Mouse (Mus musculus): Measurements from ENCODE around the gene Cfd. TPM values are rescaled to one million over a fixed set of nuclear protein-coding genes. Genes with fewer than 3 reads are reported as not detected.

Cfd gene
- polyA plus RNA-seq, 1 experiment, result not detected

DNA sequence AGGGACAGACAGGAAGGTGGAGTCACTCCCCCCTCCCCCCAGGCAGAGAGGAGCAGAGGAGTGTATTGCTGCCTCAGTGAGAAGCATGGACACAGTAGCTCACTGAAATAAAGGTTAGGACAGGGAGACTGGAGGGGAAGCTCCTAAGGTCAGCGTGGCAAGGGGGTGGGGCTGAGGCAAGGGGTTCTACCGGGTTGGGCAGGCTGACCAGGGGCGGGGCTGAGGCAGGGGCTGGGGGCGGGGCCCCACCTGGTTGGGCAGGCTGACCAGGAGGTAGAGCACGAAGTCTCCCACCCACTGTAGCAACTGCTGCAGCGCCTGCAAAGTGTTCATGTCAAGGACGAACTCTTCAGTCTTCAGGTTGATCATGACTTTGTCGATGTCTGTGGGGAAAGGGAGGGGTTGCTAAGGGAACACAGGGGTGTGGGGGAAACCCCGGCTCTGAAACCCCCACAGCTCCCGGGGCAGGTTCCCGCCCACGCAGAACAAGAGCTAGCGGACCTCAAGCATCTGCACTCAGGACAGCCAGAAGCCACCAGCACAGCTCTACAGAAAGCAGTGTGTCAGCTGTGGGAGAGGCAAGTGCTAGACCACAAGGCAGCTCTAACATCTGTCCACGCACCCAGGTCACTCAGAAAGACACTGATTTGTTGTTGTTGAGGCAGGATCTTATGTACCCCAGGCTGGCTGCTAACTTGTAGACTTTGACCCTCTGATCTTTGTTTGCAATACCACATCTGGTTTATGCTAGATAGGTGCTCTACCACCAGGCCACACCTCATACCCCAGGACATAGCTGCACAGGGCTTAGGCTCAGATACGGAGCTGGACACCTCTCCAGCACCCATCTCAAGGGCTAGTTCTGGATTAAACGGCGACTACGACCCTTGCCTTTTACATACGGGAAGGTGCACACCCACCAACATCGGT lies 6.9 kb downstream of the Cfd start:
- H3K4me1 ChIP-seq (ENCODE audit: control insufficient read depth, insufficient read depth, low read length), result no peaks in the 10 kb centered on the region
- no peak overlapping the region for H3K27ac ChIP-seq (ENCODE audit: insufficient read depth, low read length)
- TF ChIP-seq POLR2A (IDR thresholded peaks at IDR 0.05; ENCODE audit: low read depth, low read length), result no peak
- TF ChIP-seq CTCF (IDR thresholded peaks at IDR 0.05; ENCODE audit: borderline replicate concordance, insufficient read depth, low read length), result no peak
- H3K4me3 ChIP-seq (ENCODE audit: insufficient read depth, low read length), result no peak overlapping the region

DNA sequence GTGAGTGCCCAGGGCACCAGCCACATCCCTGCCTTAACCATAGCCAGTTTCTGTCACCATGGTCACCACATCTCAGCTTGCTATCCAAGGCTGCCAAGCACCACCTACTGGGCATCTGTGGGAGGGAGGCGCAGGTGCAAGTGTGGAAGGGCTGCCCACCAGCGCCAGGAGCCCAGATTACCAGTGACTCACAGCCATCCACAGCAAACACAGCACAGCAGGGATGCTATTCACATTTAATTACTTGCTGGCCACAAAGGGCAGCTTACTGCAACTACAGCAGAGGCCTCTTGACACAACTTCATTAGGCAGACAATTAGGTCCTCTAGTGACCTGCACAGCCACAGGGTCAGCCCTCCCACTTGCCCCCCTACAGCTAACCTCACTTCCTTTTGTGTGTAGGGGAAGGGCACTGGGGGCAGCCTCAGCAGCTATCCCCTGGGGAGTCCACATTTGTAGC lies 10.3 kb downstream of the Cfd start:
- TF ChIP-seq POLR2A (IDR thresholded peaks at IDR 0.05; ENCODE audit: low read depth, low read length) (no peak), CTCF (IDR thresholded peaks at IDR 0.05; ENCODE audit: borderline replicate concordance, insufficient read depth, low read length) (peak; percentile 36; the same call in 1 of the 2 replicates)
- H3K4me3 ChIP-seq (ENCODE audit: insufficient read depth, low read length), result no peak overlapping the region
- no peak overlapping the region for H3K27ac ChIP-seq (ENCODE audit: insufficient read depth, low read length)
- no peaks in the 10 kb centered on the region for H3K4me1 ChIP-seq (ENCODE audit: control insufficient read depth, insufficient read depth, low read length)

DNA sequence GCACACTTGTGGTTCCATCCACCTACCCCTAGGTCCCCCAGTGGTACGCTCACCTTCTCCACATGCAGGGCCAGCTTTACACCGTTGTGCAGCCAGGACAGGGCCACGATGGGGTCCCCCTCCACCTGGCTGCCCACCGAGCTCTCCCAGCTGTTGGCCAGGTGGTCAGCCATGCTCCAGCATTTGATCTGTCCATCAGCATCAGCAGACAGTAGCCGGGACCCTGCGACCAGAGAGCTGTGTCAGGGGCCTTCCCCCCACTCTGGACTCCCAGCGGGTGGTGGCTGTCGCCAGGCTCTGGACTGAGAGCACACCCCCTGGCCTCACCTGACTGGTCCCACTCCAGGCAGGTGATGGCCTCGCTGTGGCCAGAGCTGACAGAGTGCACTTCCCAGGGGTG lies 16.1 kb downstream of the Cfd start:
- no peak for TF ChIP-seq CTCF (IDR thresholded peaks at IDR 0.05; ENCODE audit: borderline replicate concordance, insufficient read depth, low read length)
- TF ChIP-seq POLR2A (IDR thresholded peaks at IDR 0.05; ENCODE audit: low read depth, low read length), result no peak
- 0 out of 2 replicates have a peak, but pooled peaks cover 4% of the 10 kb centered on the region for H3K4me1 ChIP-seq (ENCODE audit: control insufficient read depth, insufficient read depth, low read length)
- H3K27ac ChIP-seq (ENCODE audit: insufficient read depth, low read length), result no peak overlapping the region
- no peak overlapping the region for H3K4me3 ChIP-seq (ENCODE audit: insufficient read depth, low read length)

DNA sequence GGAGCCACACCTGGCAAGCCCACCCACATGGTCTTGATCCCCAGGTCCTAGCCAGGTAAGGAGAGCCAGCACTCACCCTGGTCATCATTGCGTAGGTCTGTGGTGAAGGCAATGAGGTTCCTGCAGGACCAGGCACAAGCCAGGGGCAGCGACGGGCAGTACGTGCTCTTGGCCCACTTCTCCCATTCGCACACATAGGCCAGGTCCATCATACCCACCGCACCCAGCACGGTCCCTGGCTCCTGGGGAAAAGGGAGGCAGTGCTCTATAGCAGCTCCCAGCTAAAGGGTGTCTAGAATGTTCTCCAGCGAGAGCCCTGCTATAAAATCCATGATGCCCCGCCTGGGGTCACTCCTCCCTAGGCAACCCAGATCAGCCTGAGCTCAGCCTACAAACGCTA lies 16.8 kb downstream of the Cfd start:
- no peak overlapping the region for H3K27ac ChIP-seq (ENCODE audit: insufficient read depth, low read length)
- TF ChIP-seq POLR2A (IDR thresholded peaks at IDR 0.05; ENCODE audit: low read depth, low read length) (no peak), CTCF (IDR thresholded peaks at IDR 0.05; ENCODE audit: borderline replicate concordance, insufficient read depth, low read length) (no peak)
- H3K4me3 ChIP-seq (ENCODE audit: insufficient read depth, low read length), result no peak overlapping the region
- 0 out of 2 replicates have a peak, but pooled peaks cover 4% of the 10 kb centered on the region for H3K4me1 ChIP-seq (ENCODE audit: control insufficient read depth, insufficient read depth, low read length)

DNA sequence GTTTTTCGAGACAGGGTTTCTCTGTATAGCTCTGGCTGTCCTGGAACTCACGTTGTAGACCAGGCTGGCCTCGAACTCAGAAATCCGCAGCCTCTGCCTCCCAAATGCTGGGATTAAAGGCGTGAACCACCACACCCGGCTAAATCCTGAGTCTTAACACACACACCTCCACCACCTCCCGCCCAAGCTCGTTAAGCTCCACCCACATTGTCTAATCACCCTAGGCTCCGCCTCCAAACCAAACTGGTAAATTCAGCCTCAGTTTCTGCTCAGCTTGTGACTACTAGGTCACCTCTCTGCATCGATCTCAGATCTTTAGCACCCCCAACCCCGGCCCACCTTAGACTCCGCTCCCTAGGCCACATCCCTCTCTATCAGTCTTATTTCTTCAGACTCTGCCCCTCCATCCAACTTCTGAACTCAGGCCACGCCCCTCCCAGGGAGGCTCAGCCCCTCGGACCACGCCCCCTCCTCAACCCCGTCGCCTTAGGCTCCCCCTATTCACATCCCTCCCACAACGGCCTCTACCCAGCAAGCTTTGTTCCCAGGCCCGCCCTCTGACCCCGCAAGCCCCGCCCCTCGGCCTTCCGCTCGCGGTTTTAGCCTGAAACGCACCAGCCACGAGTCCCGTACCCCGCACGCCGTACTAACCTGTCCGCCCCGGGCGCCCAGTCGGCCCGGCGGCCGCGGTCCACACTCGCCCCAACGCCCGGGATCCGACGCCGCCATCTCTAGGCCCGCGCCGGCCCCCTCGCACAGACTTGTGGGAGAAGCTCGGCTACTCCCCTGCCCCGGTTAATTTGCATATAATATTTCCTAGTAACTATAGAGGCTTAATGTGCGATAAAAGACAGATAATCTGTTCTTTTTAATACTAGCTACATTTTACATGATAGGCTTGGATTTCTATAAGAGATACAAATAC lies 17.8 kb downstream of the Cfd start, which contains the start of gene Med16:
Gene Med16 (minus strand): TSS at position 757 of the 925 bp plus-strand sequence.
- H3K4me3 ChIP-seq (ENCODE audit: insufficient read depth, low read length), result peak within 1 kb of the TSS; percentile 74
- H3K27ac ChIP-seq (ENCODE audit: insufficient read depth, low read length), result peak within 1 kb of the TSS; percentile 94
- 0 out of 2 replicates have a peak, but pooled peaks cover 4% of the 10 kb centered on the region for H3K4me1 ChIP-seq (ENCODE audit: control insufficient read depth, insufficient read depth, low read length)
- no peak for TF ChIP-seq POLR2A (IDR thresholded peaks at IDR 0.05; ENCODE audit: low read depth, low read length)
- TF ChIP-seq CTCF (IDR thresholded peaks at IDR 0.05; ENCODE audit: borderline replicate concordance, insufficient read depth, low read length), result no peak

DNA sequence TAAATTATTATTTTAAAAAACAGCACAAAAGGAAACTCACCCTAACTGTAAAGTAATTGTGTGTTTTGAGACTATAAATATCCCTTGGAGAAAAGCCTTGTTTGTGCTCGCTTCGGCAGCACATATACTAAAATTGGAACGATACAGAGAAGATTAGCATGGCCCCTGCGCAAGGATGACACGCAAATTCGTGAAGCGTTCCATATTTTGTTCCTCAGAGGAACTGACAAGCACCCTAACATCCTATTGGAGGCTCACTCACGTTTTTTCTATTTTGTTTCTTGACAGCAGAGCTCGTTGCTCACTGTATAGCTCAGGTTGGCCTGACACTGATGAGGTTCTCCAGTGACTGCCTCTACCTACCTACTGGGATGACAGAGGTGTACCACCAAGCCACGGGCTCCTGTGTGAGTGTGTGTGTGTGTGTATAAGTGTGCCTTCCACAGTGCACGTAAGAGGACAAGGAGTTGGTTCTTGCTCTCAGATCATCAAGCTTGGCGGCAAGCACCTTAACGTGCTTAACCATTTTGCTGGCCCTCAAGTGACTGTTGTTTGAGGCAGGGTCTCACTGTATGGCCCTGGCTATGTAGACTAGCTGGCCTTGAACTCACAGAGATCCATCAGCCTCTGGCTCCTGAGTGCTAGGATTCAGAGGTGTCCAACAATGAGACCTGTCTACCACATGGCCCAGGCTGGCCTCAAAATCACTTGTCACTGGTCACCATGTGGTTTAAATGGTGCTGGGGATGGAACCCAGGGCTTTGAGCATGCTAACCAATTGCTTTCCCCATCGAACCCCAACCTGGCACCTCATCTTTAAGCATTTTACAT lies 18.7 kb downstream of the Cfd start:
- Histone ChIP-seq H3K27ac (ENCODE audit: insufficient read depth, low read length) (no peak overlapping the region), H3K4me1 (ENCODE audit: control insufficient read depth, insufficient read depth, low read length) (0 out of 2 replicates have a peak, but pooled peaks cover 4% of the 10 kb centered on the region), H3K4me3 (ENCODE audit: insufficient read depth, low read length) (no peak overlapping the region)
- TF ChIP-seq CTCF (IDR thresholded peaks at IDR 0.05; ENCODE audit: borderline replicate concordance, insufficient read depth, low read length) (no peak), POLR2A (IDR thresholded peaks at IDR 0.05; ENCODE audit: low read depth, low read length) (peak; percentile 12; the same call in 1 of the 2 replicates)

GRCm38 (mm10) chr10:79910556-79910955 lies 19.9 kb downstream of the Cfd start, which contains the start of gene Gm26602:
TSS of gene Gm26602 (plus strand) at chr10:79910856.
- Histone ChIP-seq H3K4me3 (ENCODE audit: insufficient read depth, low read length) (no peak within 1 kb of the TSS), H3K27ac (ENCODE audit: insufficient read depth, low read length) (no peak within 1 kb of the TSS), H3K4me1 (ENCODE audit: control insufficient read depth, insufficient read depth, low read length) (peaks cover 4% of the 10 kb centered on the region; the same call in 1 of the 2 replicates)
- TF ChIP-seq POLR2A (IDR thresholded peaks at IDR 0.05; ENCODE audit: low read depth, low read length), result no peak
- TF ChIP-seq CTCF (IDR thresholded peaks at IDR 0.05; ENCODE audit: borderline replicate concordance, insufficient read depth, low read length), result no peak

- no peak overlapping the region for H3K4me3 ChIP-seq (ENCODE audit: insufficient read depth, low read length)
- peaks cover 4% of the 10 kb centered on the region; the same call in 1 of the 2 replicates for H3K4me1 ChIP-seq (ENCODE audit: control insufficient read depth, insufficient read depth, low read length)
- TF ChIP-seq CTCF (IDR thresholded peaks at IDR 0.05; ENCODE audit: borderline replicate concordance, insufficient read depth, low read length) (no peak), POLR2A (IDR thresholded peaks at IDR 0.05; ENCODE audit: low read depth, low read length) (no peak)
- no peak overlapping the region for H3K27ac ChIP-seq (ENCODE audit: insufficient read depth, low read length)
Measured at GRCm38 (mm10) chr10:79912412-79912811, 21.8 kb downstream of the Cfd start.
